Mouse (Mus musculus) heart, postnatal 4 days (tissue): ENCODE data around the gene Olfr720. TPM values are rescaled to one million over a fixed set of nuclear protein-coding genes. Genes with fewer than 3 reads are reported as not detected.

Experiments
- DNase-seq: peaks from one replicate; pipeline ENCODE4 v3.0.0; 2021
- total RNA-seq, 2 experiments: library from RNA; stranded (reverse); gene quantifications; 2 replicates each; pipeline ENCODE4 v1.2.3; 2021

Gene Olfr720
- not detected for total RNA-seq

GRCm38 (mm10) chr14:14186738-14187137 lies at the start of gene Olfr720:
Gene Olfr720, minus strand, starts transcription at chr14:14186838.
- no peak for DNase-seq

Other genes with a start within 250 kb of the Olfr720 start
- gene Atxn7, start 225.4 kb downstream of the Olfr720 start, total RNA-seq: 10 to 100 TPM; 17.2 to 22.8 TPM
- 100 to 1,000 TPM; 133 to 142 TPM for gene Thoc7, start 225.0 kb downstream of the Olfr720 start, total RNA-seq
- 100 to 1,000 TPM; 103 to 107 TPM for gene Psmd6, start 65.9 kb downstream of the Olfr720 start, total RNA-seq
- under 1 TPM in 1 of 2 experiments, not detected in 1; 0.07 TPM for gene Olfr31, start 136.0 kb upstream of the Olfr720 start, total RNA-seq
- gene Il3ra, start 159.4 kb upstream of the Olfr720 start, total RNA-seq: 1 to 10 TPM; 7.9 to 9.9 TPM
- not detected for gene Olfr721-ps1, start 214.5 kb upstream of the Olfr720 start, total RNA-seq